In genomic region chr16:84800038-84800437, GRCm38 (mm10) we compare ENCODE assay signal across 18 mouse cellular contexts. TPM values are rescaled to one million over a fixed set of nuclear protein-coding genes. Genes with fewer than 3 reads are reported as not detected.
"Had no signal": no experiment of that assay in that cellular context is flagged by ENCODE, and none has a peak within 500 bp of the region (broad histone marks: within the 10 kb centered on the region; RNA-seq: fewer than 3 reads in every experiment).

No protein-coding gene starts in this region.

- H3K9me3 ChIP-seq: limb, embryonic 10.5 days; limb, embryonic 13.5 days had no signal

- H3K4me3 ChIP-seq: limb, embryonic 10.5 days; limb, embryonic 13.5 days had no signal

- H3K9ac ChIP-seq: limb, embryonic 13.5 days; liver, embryonic 14.5 days; liver, postnatal 0 days; lung, embryonic 14.5 days had no signal

- H3K36me3 ChIP-seq: limb, embryonic 10.5 days; limb, embryonic 13.5 days had no signal

- DNase-seq: kidney, adult 2 months; kidney, postnatal 14 days; kidney, postnatal 4 days; liver, postnatal 0 days; lung, embryonic 14.5 days; midbrain, embryonic 14.5 days; right cerebral cortex, adult 18-20 months; right cerebral cortex, postnatal 14 days; right cerebral cortex, postnatal 4 days; thymus, adult 2 months; thymus, postnatal 14 days; thymus, postnatal 4 days had no signal

- H3K4me2 ChIP-seq: limb, embryonic 13.5 days; lung, embryonic 14.5 days had no signal

- H3K4me1 ChIP-seq: limb, embryonic 10.5 days; limb, embryonic 13.5 days had no signal

- ATAC-seq: liver, postnatal 0 days; lung, postnatal 0 days had no signal

- H3K27me3 ChIP-seq: limb, embryonic 13.5 days had no signal

- H3K27ac ChIP-seq: limb, embryonic 10.5 days; limb, embryonic 13.5 days; liver, embryonic 14.5 days; macrophage; stomach, postnatal 0 days had no signal

RNA-seq across cellular contexts. Expression of gene Jam2, which starts 26.1 kb away (rescaled TPM):
- polyA plus RNA-seq: macrophage had no signal
